Mouse (Mus musculus) midbrain, embryonic 14.5 days (tissue): Measurements from ENCODE around the gene Erlec1. TPM values are rescaled to one million over a fixed set of nuclear protein-coding genes. Genes with fewer than 3 reads are reported as not detected.

Experiments used
- ATAC-seq: fragments of 200-750 bp; cut with Nextera tagmentation; 2 replicates; pipeline ENCODE4 v1.8.0; 2017; ENCODE audit warnings: moderate number of reproducible peaks, moderate library complexity; ENCODE audit not compliant: low FRiP score, low TSS enrichment
- DNase-seq: peaks from one replicate; pipeline ENCODE4 v3.0.0-alpha.2; 2015
- H3K27ac ChIP-seq: fragments of 300-500 bp; sonication (generic); replicated peaks from 2 replicates; pipeline ENCODE4 v1.5.1; 2014; ENCODE audit warnings: mild to moderate bottlenecking, low read depth, low read length, moderate library complexity
- H3K27me3 ChIP-seq: fragments of 300-500 bp; sonication (generic); 2 replicates; pipeline ENCODE4 v1.6.1; 2014; ENCODE audit warnings: low read length, control low read depth, mixed read lengths; ENCODE audit not compliant: control insufficient read depth, insufficient read depth
- H3K36me3 ChIP-seq: fragments of 300-500 bp; sonication (generic); 2 replicates; pipeline ENCODE4 v1.6.1; 2014; ENCODE audit warnings: low read length, control low read depth; ENCODE audit not compliant: control insufficient read depth, insufficient read depth
- H3K4me1 ChIP-seq: fragments of 300-500 bp; sonication (generic); 2 replicates; pipeline ENCODE4 v1.6.1; 2014; ENCODE audit warnings: mild to moderate bottlenecking, antibody characterized with exemption, low read length, control low read depth; ENCODE audit not compliant: control insufficient read depth, insufficient read depth
- H3K4me2 ChIP-seq: fragments of 300-500 bp; sonication (generic); 2 replicates; pipeline ENCODE4 v1.6.1; 2014; ENCODE audit warnings: mild to moderate bottlenecking, low read length, moderate library complexity
- H3K4me3 ChIP-seq: fragments of 300-500 bp; sonication (generic); replicated peaks from 2 replicates; pipeline ENCODE4 v1.5.1; 2014; ENCODE audit warnings: low read depth, low read length
- H3K9ac ChIP-seq: fragments of 300-500 bp; sonication (generic); replicated peaks from 2 replicates; pipeline ENCODE4 v1.6.1; 2014; ENCODE audit warnings: mild to moderate bottlenecking, low read length, moderate library complexity
- H3K9me3 ChIP-seq: fragments of 300-500 bp; sonication (generic); 2 replicates; pipeline ENCODE4 v1.6.1; 2016; ENCODE audit warnings: low read length, control low read depth, mixed read lengths; ENCODE audit not compliant: control insufficient read depth
- WGBS: fragments of 180-500 bp; shearing (Covaris S2); extraction: QIAGEN DNeasy Blood & Tissue Kit; methylation state at CpG from one replicate; pipeline ENCODE4 v1.1.7; 2014; 5-methylcytosine and 5-hydroxymethylcytosine counted together
- polyA plus RNA-seq: library from polyadenylated mRNA; unstranded; fragments of >200 nt; fragmentation: Nextera tagmentation; extraction: Ambion mirVana; gene quantifications from 2 replicates; pipeline ENCODE4 v1.2.1, GENCODE M21; 2014

Erlec1 gene
- polyA plus RNA-seq, 1 experiment from 2014 or later: 14.4 TPM

GRCm38 (mm10) chr11:30985237-30985636 is 31.1 kb upstream of the Erlec1 start:
- Histone ChIP-seq H3K9ac (peak overlapping the region; percentile 74; the same call in 1 of the 2 replicates), H3K4me2 (peak overlapping the region; percentile 76), H3K4me3 (peak overlapping the region; percentile 60), H3K9me3 (no peaks in the 10 kb centered on the region), H3K27me3 (no peaks in the 10 kb centered on the region), H3K4me1 (0 out of 2 replicates have a peak, but pooled peaks cover 4% of the 10 kb centered on the region), H3K27ac (no peak overlapping the region), H3K36me3 (no peaks in the 10 kb centered on the region)
- 32% methylated on average over 2 of the region's 2 CpGs for WGBS
- ATAC-seq: no peak
- peak; percentile 4 for DNase-seq

DNA sequence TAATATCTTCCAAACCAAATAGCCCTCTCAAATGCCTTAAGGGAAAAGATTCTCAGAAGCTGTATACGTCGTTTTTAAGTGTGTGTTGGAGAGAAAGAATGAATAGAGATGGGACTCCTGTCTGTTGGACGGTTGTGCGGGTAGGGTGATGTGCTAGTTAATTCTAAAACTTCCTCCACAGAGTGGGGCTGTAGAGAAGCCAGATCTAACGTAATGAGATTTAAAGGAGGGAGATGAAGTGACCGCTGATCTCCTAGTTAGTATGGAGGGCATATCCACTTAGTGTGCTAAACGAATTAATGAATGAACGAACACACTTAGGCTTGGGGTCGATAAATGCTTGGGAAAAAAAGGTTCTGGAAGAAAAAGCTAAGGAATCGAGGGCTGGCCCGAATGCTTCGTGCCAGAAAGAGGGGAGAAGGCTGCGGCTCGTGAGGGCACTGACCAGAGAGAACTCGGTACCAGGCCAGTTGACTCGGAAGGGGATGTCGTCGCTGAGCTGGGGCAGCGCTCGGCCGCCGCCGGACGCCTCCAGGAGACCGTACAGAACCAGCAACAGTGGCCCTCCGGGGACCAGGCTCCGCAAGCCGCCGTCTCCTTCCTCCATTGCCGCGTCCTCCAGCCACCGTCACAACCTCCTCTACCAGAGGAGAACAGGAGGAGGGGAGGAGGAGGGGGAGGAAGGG is 523 bp downstream of the Erlec1 start:
- Histone ChIP-seq H3K4me3 (peak overlapping the region; percentile 60), H3K4me2 (peak overlapping the region; percentile 58), H3K4me1 (peaks cover 13% of the 10 kb centered on the region), H3K27ac (peak overlapping the region; percentile 84), H3K9ac (peak overlapping the region; percentile 74), H3K9me3 (0 out of 2 replicates have a peak, but pooled peaks cover 7% of the 10 kb centered on the region), H3K27me3 (no peaks in the 10 kb centered on the region), H3K36me3 (peaks cover 37% of the 10 kb centered on the region)
- WGBS: 1% methylated on average over 31 of the region's 32 CpGs
- ATAC-seq (peak; percentile 91), DNase-seq (peak; percentile 72)

DNA sequence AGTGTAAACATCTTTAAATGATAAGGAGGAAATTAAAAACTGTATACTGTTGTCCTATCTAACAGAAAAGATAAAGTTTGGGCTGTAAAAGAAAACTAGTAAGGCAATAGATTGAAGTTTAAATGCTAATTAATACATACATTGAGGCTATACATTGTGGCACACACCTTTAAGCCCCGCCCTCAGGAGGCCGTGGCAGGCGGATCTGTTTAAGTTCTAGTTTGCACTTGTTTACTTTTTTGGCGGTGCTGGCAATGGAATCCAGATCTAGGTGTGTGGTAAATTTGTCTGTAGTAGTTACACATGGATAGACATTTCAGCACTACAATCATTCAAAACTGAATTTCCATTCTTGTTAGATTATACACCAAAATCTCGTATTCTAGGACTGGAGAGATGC is 1.3 kb downstream of the Erlec1 start:
- no peak overlapping the region for H3K27ac ChIP-seq
- H3K36me3 ChIP-seq: peaks cover 42% of the 10 kb centered on the region
- ATAC-seq (no peak), DNase-seq (no peak)
- peak overlapping the region; percentile 74; the same call in 1 of the 2 replicates for H3K9ac ChIP-seq
- peaks cover 13% of the 10 kb centered on the region for H3K4me1 ChIP-seq
- peak overlapping the region; percentile 58 for H3K4me2 ChIP-seq
- H3K27me3 ChIP-seq: no peaks in the 10 kb centered on the region
- peak overlapping the region; percentile 60 for H3K4me3 ChIP-seq
- 80% methylated on average over 5 of the region's 5 CpGs for WGBS
- 0 out of 2 replicates have a peak, but pooled peaks cover 5% of the 10 kb centered on the region for H3K9me3 ChIP-seq

GRCm38 (mm10) chr11:30943522-30943921 is 10.6 kb downstream of the Erlec1 start:
- peaks cover 80% of the 10 kb centered on the region for H3K36me3 ChIP-seq
- no peak overlapping the region for H3K9ac ChIP-seq
- 98% methylated on average over 2 of the region's 2 CpGs for WGBS
- no peaks in the 10 kb centered on the region for H3K27me3 ChIP-seq
- H3K4me2 ChIP-seq: no peak overlapping the region
- DNase-seq (no peak), ATAC-seq (no peak)
- no peaks in the 10 kb centered on the region for H3K9me3 ChIP-seq
- H3K4me3 ChIP-seq: no peak overlapping the region
- no peak overlapping the region for H3K27ac ChIP-seq
- no peaks in the 10 kb centered on the region for H3K4me1 ChIP-seq

DNA sequence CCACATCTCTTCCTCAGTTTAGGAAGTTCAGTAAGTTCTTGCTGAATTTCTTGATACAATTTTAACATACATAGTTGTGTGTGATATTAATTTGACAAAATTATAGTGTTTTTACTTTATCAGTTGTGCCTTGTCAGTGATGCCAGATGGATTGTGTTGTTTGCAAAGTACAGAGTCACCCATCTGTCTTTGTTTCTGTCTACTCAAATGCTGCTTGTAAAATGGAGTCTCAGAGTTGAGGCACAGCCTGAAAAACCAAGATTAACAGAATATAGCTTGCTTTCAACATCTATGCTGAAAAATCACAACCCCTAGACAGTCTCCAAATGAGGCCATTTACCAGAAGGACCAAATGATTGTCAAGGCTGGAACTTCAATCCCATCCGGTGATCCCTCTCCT is 25.6 kb downstream of the Erlec1 start:
- ATAC-seq: no peak
- peaks cover 44% of the 10 kb centered on the region for H3K36me3 ChIP-seq
- no peak overlapping the region for H3K9ac ChIP-seq
- H3K27me3 ChIP-seq: no peaks in the 10 kb centered on the region
- 93% methylated on average over 1 of the region's 1 CpGs for WGBS
- no peak overlapping the region for H3K4me2 ChIP-seq
- no peak overlapping the region for H3K4me3 ChIP-seq
- H3K9me3 ChIP-seq: no peaks in the 10 kb centered on the region
- no peaks in the 10 kb centered on the region for H3K4me1 ChIP-seq
- DNase-seq: no peak
- no peak overlapping the region for H3K27ac ChIP-seq

DNA sequence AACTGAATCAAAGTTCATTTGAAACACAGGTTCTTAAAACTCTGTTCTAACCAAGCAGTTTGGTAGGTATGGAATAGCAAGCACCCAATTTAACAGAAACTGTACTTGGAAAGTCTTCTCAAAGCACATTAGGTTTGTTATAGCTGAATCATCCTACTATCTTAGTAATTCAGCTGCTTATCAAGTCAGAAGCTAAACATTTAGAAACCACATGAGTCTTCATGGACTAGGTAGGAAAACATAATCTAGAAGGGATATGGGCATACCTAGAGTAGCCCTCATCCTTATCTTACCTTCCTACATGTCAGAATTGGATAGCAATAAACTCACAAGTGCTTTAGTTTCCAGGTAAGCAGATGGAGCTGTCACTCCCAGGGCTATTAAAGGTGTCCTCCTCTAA is 26.1 kb downstream of the Erlec1 start:
- DNase-seq: no peak
- H3K9me3 ChIP-seq: no peaks in the 10 kb centered on the region
- ATAC-seq: no peak
- no peak overlapping the region for H3K27ac ChIP-seq
- peaks cover 43% of the 10 kb centered on the region for H3K36me3 ChIP-seq
- H3K4me2 ChIP-seq: no peak overlapping the region
- no peak overlapping the region for H3K9ac ChIP-seq
- H3K4me1 ChIP-seq: no peaks in the 10 kb centered on the region
- H3K27me3 ChIP-seq: no peaks in the 10 kb centered on the region
- H3K4me3 ChIP-seq: no peak overlapping the region

DNA sequence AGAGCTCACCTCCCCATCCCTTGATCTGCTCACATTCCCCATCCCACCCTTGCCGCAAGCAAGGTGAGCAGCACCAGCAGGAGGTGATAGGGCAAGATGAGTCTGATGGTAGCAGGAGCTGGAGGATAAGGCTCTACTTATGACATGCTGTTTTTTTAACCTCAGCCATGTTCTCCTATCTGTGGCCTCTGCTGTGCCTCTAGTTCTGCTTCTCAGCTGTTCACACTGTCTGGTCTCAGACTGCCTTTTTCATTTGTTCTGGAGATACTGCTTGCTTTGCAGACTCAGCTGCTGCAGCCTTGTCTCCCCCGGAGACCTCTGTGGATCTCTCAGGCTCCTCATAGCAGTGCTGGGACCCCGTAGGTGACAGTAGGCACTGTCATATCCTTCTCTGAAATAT is 30.9 kb downstream of the Erlec1 start:
- no peak overlapping the region for H3K4me2 ChIP-seq
- H3K27ac ChIP-seq: no peak overlapping the region
- no peak overlapping the region for H3K4me3 ChIP-seq
- DNase-seq: no peak
- H3K27me3 ChIP-seq: no peaks in the 10 kb centered on the region
- no peak for ATAC-seq
- H3K36me3 ChIP-seq: peaks cover 22% of the 10 kb centered on the region
- no peaks in the 10 kb centered on the region for H3K4me1 ChIP-seq
- no peak overlapping the region for H3K9ac ChIP-seq
- H3K9me3 ChIP-seq: no peaks in the 10 kb centered on the region
- WGBS: 98% methylated on average over 3 of the region's 3 CpGs

DNA sequence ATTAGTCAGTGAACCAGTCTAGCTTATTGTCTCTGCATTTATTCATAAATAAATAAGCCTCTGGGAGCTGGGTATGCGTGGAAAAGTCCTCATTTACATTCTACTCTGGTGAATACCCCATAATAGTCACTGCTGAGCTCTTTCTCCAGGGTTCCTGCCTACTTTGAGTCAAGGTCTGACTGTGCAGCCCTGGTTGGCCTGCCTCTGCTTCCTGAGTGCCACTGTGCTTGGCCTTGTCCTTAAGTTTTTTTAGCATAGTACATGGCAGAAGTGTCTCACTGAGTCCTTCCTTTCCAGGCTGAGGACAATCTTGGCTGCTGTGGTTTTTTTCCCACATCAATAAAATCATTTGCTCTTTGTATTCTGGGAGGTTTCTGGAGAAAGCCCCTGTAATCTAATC is 33.5 kb downstream of the Erlec1 start:
- Histone ChIP-seq H3K4me2 (no peak overlapping the region), H3K36me3 (0 out of 2 replicates have a peak, but pooled peaks cover 5% of the 10 kb centered on the region), H3K9ac (no peak overlapping the region), H3K4me1 (no peaks in the 10 kb centered on the region), H3K27ac (no peak overlapping the region), H3K27me3 (no peaks in the 10 kb centered on the region), H3K4me3 (no peak overlapping the region), H3K9me3 (no peaks in the 10 kb centered on the region)
- DNase-seq (no peak), ATAC-seq (no peak)
- 48% methylated on average over 1 of the region's 1 CpGs for WGBS

DNA sequence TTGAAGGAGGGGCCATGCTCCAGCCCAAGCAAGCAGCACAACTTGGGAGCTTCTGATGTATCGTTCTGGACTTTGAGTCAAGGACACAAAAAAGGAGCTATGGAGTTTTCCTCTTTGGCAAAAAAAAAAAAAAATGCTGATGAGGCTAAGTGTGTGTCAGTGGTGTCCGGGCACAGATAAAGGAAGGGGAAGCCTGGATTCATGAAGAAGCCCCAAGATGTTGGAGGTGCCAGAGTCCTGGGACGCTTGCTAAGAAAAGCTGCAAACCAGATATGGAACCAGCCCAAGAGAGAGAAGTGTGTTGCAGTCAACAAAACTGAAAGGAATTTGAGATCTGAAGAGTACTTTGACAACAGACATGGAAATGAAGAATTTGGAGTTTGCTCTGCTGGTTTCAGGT is 41.8 kb downstream of the Erlec1 start:
- H3K4me3 ChIP-seq: no peak overlapping the region
- no peak overlapping the region for H3K4me2 ChIP-seq
- no peak for DNase-seq
- no peak overlapping the region for H3K9ac ChIP-seq
- H3K9me3 ChIP-seq: no peaks in the 10 kb centered on the region
- H3K27me3 ChIP-seq: no peaks in the 10 kb centered on the region
- no peak overlapping the region for H3K27ac ChIP-seq
- H3K4me1 ChIP-seq: no peaks in the 10 kb centered on the region
- WGBS: 94% methylated on average over 3 of the region's 3 CpGs
- no peak for ATAC-seq
- H3K36me3 ChIP-seq: no peaks in the 10 kb centered on the region
